Mouse (Mus musculus) heart, embryonic 10.5 days (tissue): ENCODE data around the gene Dner. TPM values are rescaled to one million over a fixed set of nuclear protein-coding genes. Genes with fewer than 3 reads are reported as not detected.

Source experiments
- DNase-seq: peaks from one replicate; pipeline ENCODE4 v3.0.0-alpha.2; 2017; ENCODE audit warnings: low spot score
- H3K27ac ChIP-seq: fragments of 300-500 bp; sonication (generic); 2 replicates; pipeline ENCODE4 v1.5.1; 2016; ENCODE audit warnings: mild to moderate bottlenecking
- H3K27me3 ChIP-seq: fragments of 300-500 bp; sonication (generic); 2 replicates; pipeline ENCODE4 v1.6.1; 2016; ENCODE audit warnings: mild to moderate bottlenecking; ENCODE audit not compliant: poor library complexity, insufficient read depth, severe bottlenecking
- H3K36me3 ChIP-seq: fragments of 300-500 bp; sonication (generic); 2 replicates; pipeline ENCODE4 v1.6.1; 2016; ENCODE audit warnings: mild to moderate bottlenecking, moderate library complexity
- H3K4me1 ChIP-seq: fragments of 300-500 bp; sonication (generic); 2 replicates; pipeline ENCODE4 v1.6.1; 2016; ENCODE audit warnings: mild to moderate bottlenecking
- H3K4me3 ChIP-seq: fragments of 300-500 bp; sonication (generic); 2 replicates; pipeline ENCODE4 v1.5.1; 2016; ENCODE audit warnings: mild to moderate bottlenecking, moderate library complexity
- H3K9me3 ChIP-seq: fragments of 300-500 bp; sonication (generic); 2 replicates; pipeline ENCODE4 v1.6.1; 2016; ENCODE audit warnings: mild to moderate bottlenecking, moderate library complexity
- WGBS: fragments of 180-500 bp; shearing (Covaris S2); methylation state at CpG from one replicate; pipeline ENCODE4 v1.1.7; 2016; 5-methylcytosine and 5-hydroxymethylcytosine counted together
- polyA plus RNA-seq: library from polyadenylated mRNA; unstranded; fragments of >200 nt; fragmentation: Nextera tagmentation; extraction: Ambion mirVana; gene quantifications from 2 replicates; pipeline ENCODE4 v1.2.1, GENCODE M21; 2016

The Dner gene
- polyA plus RNA-seq, result 0.37 and 0.60 TPM in 2 replicates

DNA sequence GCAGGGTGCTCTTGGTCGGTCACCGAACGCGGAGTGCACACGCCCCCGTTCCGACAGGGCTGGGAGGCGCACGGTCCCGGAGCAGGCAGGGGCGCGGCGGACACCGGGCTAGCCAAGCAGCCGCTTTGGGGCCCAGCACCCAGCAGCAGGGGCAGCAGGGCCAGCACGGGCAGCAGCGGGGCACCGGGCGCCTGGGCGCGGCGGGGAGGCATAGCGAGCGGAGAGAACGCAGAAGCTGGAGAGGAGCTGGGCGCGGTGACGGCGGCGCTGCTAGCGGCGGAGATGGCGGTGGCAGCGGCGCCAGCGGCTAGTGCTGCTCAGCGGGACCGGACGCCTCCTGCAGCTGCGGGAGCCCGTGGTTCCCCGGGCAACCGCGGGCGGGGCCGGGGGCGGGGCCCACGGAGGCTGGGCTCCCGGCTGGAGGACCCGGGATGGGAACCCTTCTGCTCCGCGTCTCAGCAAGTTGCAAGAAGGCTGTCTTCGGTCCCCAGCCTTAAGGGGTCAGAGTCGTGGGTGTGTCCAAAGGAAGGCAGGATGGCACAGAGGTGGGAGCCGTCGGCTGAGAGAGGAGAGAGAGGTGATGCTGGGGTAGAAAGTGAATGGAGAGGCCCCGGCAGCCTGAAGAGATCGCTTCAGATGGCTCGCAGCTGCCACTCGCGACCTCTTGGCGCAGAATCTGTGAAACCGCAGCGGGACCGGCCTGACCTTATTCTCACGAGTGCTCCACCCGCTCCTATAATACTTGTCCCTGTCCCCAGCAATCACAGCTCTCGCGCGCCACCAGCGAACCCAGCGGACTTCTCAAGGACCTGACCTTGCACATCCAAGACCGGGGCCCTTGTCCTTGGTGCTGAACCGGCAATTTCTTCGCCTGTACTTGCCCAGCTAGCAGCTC is at the start of gene Dner:
TSS of gene Dner (minus strand) at position 705 of the 895 bp plus-strand sequence.
- under 1% methylated on average over 75 of the region's 75 CpGs for WGBS
- no peak within 1 kb of the TSS for H3K27ac ChIP-seq
- peaks cover 14% of the 10 kb centered on the region for H3K4me1 ChIP-seq
- no peaks in the 10 kb centered on the region for H3K36me3 ChIP-seq
- DNase-seq, result peak; percentile 95
- H3K4me3 ChIP-seq, result peak within 1 kb of the TSS; percentile 69
- H3K27me3 ChIP-seq, result peaks cover 36% of the 10 kb centered on the region
- H3K9me3 ChIP-seq, result no peaks in the 10 kb centered on the region

DNA sequence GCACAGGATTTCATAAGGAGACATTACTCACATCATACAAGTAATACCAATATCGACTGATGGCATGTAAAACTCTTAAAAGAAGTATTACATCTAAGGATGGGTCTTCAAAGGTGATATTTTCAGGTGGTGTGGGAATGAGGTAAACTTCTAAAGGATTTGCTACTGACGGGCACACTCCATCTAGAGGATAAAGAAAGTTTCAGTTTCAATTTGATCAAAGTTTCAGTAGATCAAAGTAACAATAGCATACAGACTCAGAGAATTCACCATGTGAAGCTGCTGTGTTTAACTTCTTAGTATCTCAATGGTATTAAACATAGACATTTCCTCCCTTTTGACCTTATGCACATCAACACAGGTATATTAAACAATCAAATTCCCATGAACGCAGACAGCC is 46.1 kb upstream of the Dner start:
- peaks cover 86% of the 10 kb centered on the region for H3K36me3 ChIP-seq
- H3K27me3 ChIP-seq, result no peaks in the 10 kb centered on the region
- no peaks in the 10 kb centered on the region for H3K4me1 ChIP-seq
- no peak overlapping the region for H3K27ac ChIP-seq
- H3K4me3 ChIP-seq, result no peak overlapping the region
- WGBS, result 93% methylated on average over 3 of the region's 3 CpGs
- no peaks in the 10 kb centered on the region for H3K9me3 ChIP-seq
- DNase-seq, result no peak

DNA sequence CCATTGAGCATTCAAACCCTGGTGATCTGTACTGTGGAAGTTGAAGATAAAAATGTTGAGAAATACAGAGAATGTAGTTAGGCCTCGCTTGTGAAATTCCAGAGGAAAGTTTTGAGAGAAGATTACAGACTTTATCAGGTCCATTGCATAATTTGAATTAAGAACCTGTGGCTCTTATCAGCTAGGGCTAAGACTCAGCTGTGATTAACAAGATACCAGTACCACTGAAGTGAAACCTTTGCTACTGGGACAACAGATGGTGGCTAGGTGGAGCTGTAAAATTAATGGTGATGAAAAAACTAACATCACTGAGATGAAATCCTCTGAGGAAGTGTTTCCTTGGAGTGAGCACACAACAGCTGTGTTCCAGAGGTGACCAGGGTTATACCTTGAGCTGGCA is 44.1 kb upstream of the Dner start:
- no peaks in the 10 kb centered on the region for H3K9me3 ChIP-seq
- H3K4me3 ChIP-seq, result no peak overlapping the region
- no peak for DNase-seq
- WGBS, result 57% methylated on average over 1 of the region's 1 CpGs
- no peaks in the 10 kb centered on the region for H3K4me1 ChIP-seq
- H3K36me3 ChIP-seq, result peaks cover 89% of the 10 kb centered on the region
- H3K27me3 ChIP-seq, result no peaks in the 10 kb centered on the region
- no peak overlapping the region for H3K27ac ChIP-seq

DNA sequence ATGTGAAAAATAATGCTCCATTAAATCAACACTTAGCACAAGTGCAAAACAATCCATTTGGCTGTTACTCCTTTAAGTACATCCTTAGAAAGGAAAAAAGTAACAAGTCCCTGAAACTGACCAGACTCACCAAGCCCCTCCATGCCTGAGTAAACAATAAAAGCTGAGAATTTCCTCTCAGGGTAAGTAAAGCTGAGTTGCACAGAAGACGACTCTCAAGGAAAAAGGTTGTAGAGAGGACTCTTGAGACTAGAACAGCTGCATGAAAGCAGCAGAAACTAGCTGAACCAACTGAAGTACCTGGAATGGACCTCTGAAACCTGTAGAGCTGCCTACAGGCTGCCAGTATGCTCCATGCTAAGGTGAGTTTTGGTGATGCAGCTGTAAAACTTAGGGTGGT is 41.1 kb upstream of the Dner start:
- no peak for DNase-seq
- H3K9me3 ChIP-seq, result no peaks in the 10 kb centered on the region
- no peak overlapping the region for H3K27ac ChIP-seq
- H3K27me3 ChIP-seq, result no peaks in the 10 kb centered on the region
- H3K4me3 ChIP-seq, result no peak overlapping the region
- peaks cover 67% of the 10 kb centered on the region for H3K36me3 ChIP-seq
- no peaks in the 10 kb centered on the region for H3K4me1 ChIP-seq
- 53% methylated on average over 1 of the region's 1 CpGs for WGBS

DNA sequence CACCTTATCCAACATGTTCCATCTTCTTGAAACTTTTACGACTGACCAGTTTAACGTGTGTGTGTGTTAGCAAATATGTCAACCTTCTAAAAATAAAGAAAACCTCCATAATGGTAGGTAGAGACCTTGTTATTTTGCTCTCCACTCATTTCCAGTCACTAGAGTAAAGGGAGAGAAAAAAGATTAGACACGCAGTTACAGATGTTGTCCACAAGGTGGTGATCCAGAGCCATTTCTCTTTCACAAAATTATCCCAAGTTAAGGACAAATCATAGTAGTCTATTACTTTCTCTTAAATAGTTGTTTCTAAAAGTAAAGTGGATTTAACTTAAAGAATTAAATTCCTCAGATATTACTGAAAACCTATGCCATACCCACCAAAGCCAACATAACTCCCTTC is 37.8 kb upstream of the Dner start:
- no peaks in the 10 kb centered on the region for H3K9me3 ChIP-seq
- H3K27ac ChIP-seq, result no peak overlapping the region
- 63% methylated on average over 3 of the region's 3 CpGs for WGBS
- H3K4me1 ChIP-seq, result no peaks in the 10 kb centered on the region
- no peaks in the 10 kb centered on the region for H3K27me3 ChIP-seq
- peaks cover 61% of the 10 kb centered on the region for H3K36me3 ChIP-seq
- H3K4me3 ChIP-seq, result no peak overlapping the region
- DNase-seq, result no peak

DNA sequence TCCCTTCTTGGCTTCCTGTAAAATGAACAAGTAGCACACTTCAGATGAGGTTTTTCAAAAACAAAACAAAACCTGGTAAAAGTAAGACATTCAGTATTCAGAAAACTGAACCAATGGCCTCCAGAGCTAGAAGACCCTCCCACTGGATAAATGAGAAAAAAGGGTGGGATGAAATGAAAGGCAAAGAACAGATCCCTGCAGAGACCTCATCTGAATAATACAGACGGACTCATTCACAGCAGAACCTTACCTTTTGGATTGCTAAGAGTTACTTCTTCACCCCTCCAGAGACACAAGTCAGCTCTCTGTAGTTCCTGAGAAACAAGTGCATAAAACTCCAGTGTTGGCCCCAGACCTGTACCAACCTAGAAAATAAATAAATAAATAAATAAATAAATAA is 35.7 kb upstream of the Dner start:
- 93% methylated on average over 1 of the region's 1 CpGs for WGBS
- Histone ChIP-seq H3K4me3 (no peak overlapping the region), H3K36me3 (peaks cover 62% of the 10 kb centered on the region), H3K27ac (no peak overlapping the region), H3K4me1 (no peaks in the 10 kb centered on the region), H3K9me3 (no peaks in the 10 kb centered on the region), H3K27me3 (no peaks in the 10 kb centered on the region)
- DNase-seq, result no peak

DNA sequence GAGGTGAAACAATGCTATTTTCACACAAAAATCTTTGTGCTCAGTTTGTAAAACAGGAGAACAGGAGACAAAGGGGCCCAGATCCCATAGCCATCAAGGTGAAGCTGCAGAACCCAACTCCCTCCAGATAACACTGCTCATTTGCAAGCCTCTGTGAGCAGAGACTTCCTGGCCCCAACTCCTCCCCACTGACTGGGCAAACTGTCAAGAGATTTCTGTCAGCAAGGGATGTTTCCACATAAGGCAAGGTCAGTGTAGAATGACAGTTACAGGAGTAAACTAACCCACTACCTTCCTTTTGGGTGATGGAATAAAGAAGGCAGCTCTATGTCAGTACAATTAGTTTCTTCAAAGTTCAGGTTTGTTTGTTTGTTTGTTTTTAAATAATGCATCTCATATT is 26.8 kb upstream of the Dner start:
- Histone ChIP-seq H3K4me1 (0 out of 2 replicates have a peak, but pooled peaks cover 8% of the 10 kb centered on the region), H3K36me3 (peaks cover 57% of the 10 kb centered on the region), H3K27me3 (no peaks in the 10 kb centered on the region), H3K4me3 (no peak overlapping the region), H3K9me3 (no peaks in the 10 kb centered on the region), H3K27ac (no peak overlapping the region)
- DNase-seq, result no peak

DNA sequence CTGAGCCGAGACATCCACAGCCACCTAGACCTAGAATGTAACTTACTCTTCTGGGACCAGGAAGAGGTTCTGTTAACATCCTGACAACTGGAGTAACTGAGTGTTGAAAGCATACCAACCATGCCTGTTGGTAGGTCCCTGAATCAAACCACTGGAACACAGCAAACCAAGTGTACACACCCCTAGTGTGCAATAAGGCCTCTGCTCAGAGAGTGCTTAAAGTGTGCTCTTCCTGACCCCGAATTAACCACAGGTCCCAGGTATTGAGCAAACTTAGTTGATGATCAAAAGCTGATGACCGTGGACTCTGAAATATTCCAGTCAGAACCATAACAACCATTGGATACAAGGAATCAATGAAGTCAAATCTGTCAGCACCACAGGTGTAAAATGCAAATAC is 26.4 kb upstream of the Dner start:
- 93% methylated on average over 3 of the region's 3 CpGs for WGBS
- H3K27ac ChIP-seq, result no peak overlapping the region
- peaks cover 52% of the 10 kb centered on the region for H3K36me3 ChIP-seq

DNA sequence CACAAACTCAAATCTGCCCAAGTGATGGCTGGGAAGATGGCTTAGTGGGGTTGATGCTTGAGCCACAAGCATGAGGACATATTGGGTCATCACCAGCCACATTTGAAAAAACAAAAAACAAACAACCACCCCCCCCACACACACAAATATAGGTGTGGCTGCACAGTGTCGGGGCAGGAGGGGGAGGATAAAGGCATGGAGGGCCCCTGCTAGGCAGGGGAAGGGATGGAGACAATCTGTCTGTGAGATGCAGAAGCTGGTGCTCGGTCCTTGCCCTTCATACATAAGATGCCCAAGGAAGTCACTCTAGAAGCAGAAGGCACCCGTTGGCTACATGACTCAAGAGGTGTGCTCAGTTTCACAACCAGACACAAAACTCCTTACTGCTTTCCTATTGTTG is 25.9 kb upstream of the Dner start:
- no peak for DNase-seq
- H3K36me3 ChIP-seq, result peaks cover 48% of the 10 kb centered on the region
- H3K4me3 ChIP-seq, result no peak overlapping the region
- 0 out of 2 replicates have a peak, but pooled peaks cover 8% of the 10 kb centered on the region for H3K4me1 ChIP-seq
- WGBS, result 81% methylated on average over 3 of the region's 3 CpGs
- no peaks in the 10 kb centered on the region for H3K27me3 ChIP-seq
- H3K27ac ChIP-seq, result no peak overlapping the region
- no peaks in the 10 kb centered on the region for H3K9me3 ChIP-seq

More for the DNA sequence above, 26.4 kb upstream of the Dner start:
- DNase-seq, result no peak
- Histone ChIP-seq H3K4me3 (no peak overlapping the region), H3K4me1 (0 out of 2 replicates have a peak, but pooled peaks cover 8% of the 10 kb centered on the region), H3K9me3 (no peaks in the 10 kb centered on the region), H3K27me3 (no peaks in the 10 kb centered on the region)

DNA sequence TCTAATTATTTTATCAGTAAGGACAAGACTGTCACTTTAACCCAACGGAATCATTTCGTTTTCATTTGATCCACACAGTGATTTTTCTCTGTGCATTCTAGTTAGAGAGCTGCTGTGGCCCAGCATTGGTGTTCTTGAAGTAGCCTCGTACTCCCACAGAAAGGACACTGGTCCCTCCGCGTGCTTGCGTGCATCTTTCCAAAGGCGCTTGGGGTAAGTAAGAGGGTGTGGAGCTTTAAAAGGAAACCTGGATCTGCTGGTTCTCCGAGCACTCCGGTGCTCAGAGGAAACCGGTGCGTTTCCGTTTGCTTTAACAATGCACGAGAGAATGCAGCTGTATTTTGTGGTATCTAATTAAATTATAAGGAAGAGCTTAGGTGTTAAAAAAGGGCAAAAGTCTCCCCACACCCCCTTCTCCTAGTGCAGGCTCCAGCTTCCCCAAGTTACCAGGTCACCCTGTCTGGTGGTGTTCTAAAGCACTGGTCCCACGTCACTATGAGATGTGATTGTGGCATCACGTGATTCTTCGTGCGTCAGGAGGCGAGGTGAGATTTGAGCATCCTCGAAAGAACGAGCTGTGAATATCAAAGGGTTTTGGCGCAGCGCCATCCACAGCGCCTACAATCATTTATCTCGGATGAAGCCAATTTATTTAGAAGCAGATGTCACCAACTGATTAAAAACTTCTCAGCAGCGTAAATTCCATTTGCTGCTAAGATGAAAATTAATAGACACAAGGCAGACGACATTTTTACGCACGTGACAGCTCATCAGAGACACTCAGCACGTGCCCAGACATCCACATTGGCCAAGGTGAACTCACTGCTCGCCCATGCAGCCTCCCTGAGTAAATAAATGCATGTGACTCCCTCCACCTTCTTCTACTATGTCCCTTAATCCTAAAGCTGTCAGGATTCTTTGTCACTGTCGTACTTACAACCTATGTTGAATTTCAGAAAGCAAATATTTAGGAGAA is 14.1 kb upstream of the Dner start:
- WGBS, result 24% methylated on average over 31 of the region's 31 CpGs
- peak overlapping the region; percentile 38 for H3K4me3 ChIP-seq
- no peak overlapping the region for H3K27ac ChIP-seq
- H3K36me3 ChIP-seq, result no peaks in the 10 kb centered on the region
- DNase-seq, result no peak
- H3K4me1 ChIP-seq, result no peaks in the 10 kb centered on the region
- no peaks in the 10 kb centered on the region for H3K9me3 ChIP-seq
- H3K27me3 ChIP-seq, result peaks cover 10% of the 10 kb centered on the region; the same call in 1 of the 2 replicates

DNA sequence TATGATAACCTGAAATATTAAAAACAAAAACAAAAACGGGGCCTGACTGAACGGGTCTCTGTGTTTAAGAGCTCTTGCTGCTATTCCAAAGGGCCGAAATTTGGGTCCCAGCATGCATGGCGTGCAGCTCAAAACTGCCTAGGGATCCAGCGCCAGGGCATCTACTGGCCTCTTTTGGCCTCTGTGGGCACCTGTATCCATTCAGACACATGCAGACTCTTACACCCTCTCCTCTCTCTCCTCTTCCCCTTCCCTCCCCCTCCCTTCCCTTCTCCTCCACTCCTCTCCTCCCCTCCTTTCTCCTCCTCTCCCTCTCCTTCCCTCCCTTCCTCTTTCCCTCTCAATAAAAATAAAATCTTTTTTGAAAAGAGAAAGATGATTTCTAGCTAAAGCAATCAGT is 13.4 kb upstream of the Dner start:
- DNase-seq, result no peak
- whole genome bisulfite sequencing, result 37% methylated on average over 5 of the region's 5 CpGs
- no peaks in the 10 kb centered on the region for H3K36me3 ChIP-seq
- no peaks in the 10 kb centered on the region for H3K4me1 ChIP-seq
- H3K4me3 ChIP-seq, result no peak overlapping the region
- peaks cover 10% of the 10 kb centered on the region; the same call in 1 of the 2 replicates for H3K27me3 ChIP-seq
- H3K9me3 ChIP-seq, result no peaks in the 10 kb centered on the region
- H3K27ac ChIP-seq, result no peak overlapping the region

DNA sequence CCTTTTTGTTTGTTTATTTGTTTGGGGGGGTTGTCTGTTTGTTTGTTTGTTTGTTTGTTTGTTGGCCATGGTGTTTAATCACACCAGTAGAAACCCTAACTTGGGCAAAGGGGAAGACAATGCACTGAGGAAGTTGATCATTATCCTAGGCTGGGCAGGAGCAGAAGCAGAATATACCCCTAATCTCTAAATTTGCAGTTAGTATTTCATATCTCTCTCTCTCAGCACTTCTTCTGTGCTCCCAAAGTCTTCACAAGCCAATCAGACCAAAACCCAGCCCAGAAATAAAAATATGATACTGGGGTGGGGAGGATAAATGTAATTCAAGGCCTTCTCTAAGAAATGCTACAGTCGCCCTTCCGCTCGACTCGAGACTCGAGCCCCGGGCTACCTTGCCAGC is 4.2 kb upstream of the Dner start:
- DNase-seq, result no peak
- no peak overlapping the region for H3K4me3 ChIP-seq
- peaks cover 10% of the 10 kb centered on the region for H3K4me1 ChIP-seq
- no peak overlapping the region for H3K27ac ChIP-seq
- 93% methylated on average over 6 of the region's 6 CpGs for WGBS
- peaks cover 14% of the 10 kb centered on the region for H3K27me3 ChIP-seq
- H3K36me3 ChIP-seq, result no peaks in the 10 kb centered on the region
- no peaks in the 10 kb centered on the region for H3K9me3 ChIP-seq

DNA sequence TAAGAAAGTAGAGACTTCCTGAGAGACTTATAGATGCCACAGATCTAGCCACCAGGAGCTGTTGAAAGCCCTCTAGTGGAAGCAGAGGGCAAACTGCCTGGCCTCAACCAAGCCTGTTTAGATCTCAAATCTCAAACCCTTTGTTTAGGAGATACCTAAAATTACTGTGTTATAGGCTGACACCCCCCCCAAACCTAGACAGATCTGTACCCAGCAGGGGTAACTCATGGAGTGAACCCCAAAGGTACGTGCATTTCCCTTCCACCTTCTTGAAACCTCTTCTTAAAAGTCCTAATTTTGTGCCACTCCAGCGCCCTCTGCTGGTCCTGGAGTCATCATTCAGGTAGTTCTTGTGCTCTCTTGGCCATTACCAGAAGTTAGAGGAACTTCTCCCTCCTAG is 1.1 kb upstream of the Dner start:
- Histone ChIP-seq H3K4me3 (no peak overlapping the region), H3K4me1 (peaks cover 14% of the 10 kb centered on the region), H3K36me3 (no peaks in the 10 kb centered on the region), H3K27me3 (peaks cover 35% of the 10 kb centered on the region), H3K27ac (no peak overlapping the region), H3K9me3 (no peaks in the 10 kb centered on the region)
- 2% methylated on average over 2 of the region's 2 CpGs for WGBS
- no peak for DNase-seq
